Mouse (Mus musculus): Measurements from ENCODE around the gene Zfp619. TPM values are rescaled to one million over a fixed set of nuclear protein-coding genes. Genes with fewer than 3 reads are reported as not detected.

The Zfp619 gene
- polyA plus RNA-seq, 1 experiment from 2014 or later = 2.0 TPM

GRCm38 (mm10) chr7:39518362-39518761, 796 bp downstream of the Zfp619 start:
- Histone ChIP-seq H3K27ac (replicated peaks in 1 of 2; ENCODE audit: control insufficient read depth in 1 of 2, insufficient read depth in 1 of 2, low read depth in 2 of 2, low read length in 2 of 2) (peak overlapping the region in 1 of 2 experiments; percentile 37; a peak in 1 of 4 replicates), H3K36me3 (ENCODE audit: control insufficient read depth, insufficient read depth, low read length) (no peaks in the 10 kb centered on the region), H3K9ac (ENCODE audit: low read length) (no peak overlapping the region), H3K9me3 (ENCODE audit: control insufficient read depth, low read length) (no peaks in the 10 kb centered on the region), H3K4me1 (ENCODE audit: control insufficient read depth in 2 of 2, insufficient read depth in 2 of 2, low read length in 2 of 2) (0 out of 4 replicates have a peak, but pooled peaks cover 0 to 2% of the 10 kb centered on the region in 2 experiments), H3K4me2 (ENCODE audit: low read length) (peak overlapping the region; percentile 66), H3K4me3 (ENCODE audit: control insufficient read depth in 1 of 2, insufficient read depth in 1 of 2, low read depth in 1 of 2, low read length in 2 of 2) (peak overlapping the region; percentile 32 to 61), H3K27me3 (ENCODE audit: control insufficient read depth, insufficient read depth, low read length) (no peaks in the 10 kb centered on the region)
- 56% methylated on average over 12 of the region's 12 CpGs for WGBS
- ATAC-seq (ENCODE audit: insufficient number of reproducible peaks, insufficient read depth, low FRiP score, low read depth) = peak; percentile 29; the same call in 1 of the 2 replicates

- WGBS = 90% methylated on average over 1 of the region's 1 CpGs
- no peaks in the 10 kb centered on the region for H3K4me1 ChIP-seq (ENCODE audit: control insufficient read depth in 2 of 2, insufficient read depth in 2 of 2, low read length in 2 of 2)
- H3K27me3 ChIP-seq (ENCODE audit: control insufficient read depth, insufficient read depth, low read length) = no peaks in the 10 kb centered on the region
- no peaks in the 10 kb centered on the region for H3K9me3 ChIP-seq (ENCODE audit: control insufficient read depth, low read length)
- no peak overlapping the region for H3K27ac ChIP-seq (replicated peaks in 1 of 2; ENCODE audit: control insufficient read depth in 1 of 2, insufficient read depth in 1 of 2, low read depth in 2 of 2, low read length in 2 of 2)
- H3K9ac ChIP-seq (ENCODE audit: low read length) = no peak overlapping the region
- H3K4me3 ChIP-seq (ENCODE audit: control insufficient read depth in 1 of 2, insufficient read depth in 1 of 2, low read depth in 1 of 2, low read length in 2 of 2) = no peak overlapping the region
- no peak for ATAC-seq (ENCODE audit: insufficient number of reproducible peaks, insufficient read depth, low FRiP score, low read depth)
- H3K36me3 ChIP-seq (ENCODE audit: control insufficient read depth, insufficient read depth, low read length) = no peaks in the 10 kb centered on the region
- no peak overlapping the region for H3K4me2 ChIP-seq (ENCODE audit: low read length)
Observed at GRCm38 (mm10) chr7:39523703-39524424, 6.3 kb downstream of the Zfp619 start.

GRCm38 (mm10) chr7:39543151-39543550, 25.6 kb downstream of the Zfp619 start:
- no peak for ATAC-seq (ENCODE audit: insufficient number of reproducible peaks, insufficient read depth, low FRiP score, low read depth)
- Histone ChIP-seq H3K9ac (ENCODE audit: low read length) (no peak overlapping the region), H3K27ac (replicated peaks in 1 of 2; ENCODE audit: control insufficient read depth in 1 of 2, insufficient read depth in 1 of 2, low read depth in 2 of 2, low read length in 2 of 2) (peak overlapping the region in 1 of 2 experiments; percentile 41; a peak in 3 of 4 replicates), H3K9me3 (ENCODE audit: control insufficient read depth, low read length) (no peaks in the 10 kb centered on the region), H3K4me2 (ENCODE audit: low read length) (no peak overlapping the region), H3K4me3 (ENCODE audit: control insufficient read depth in 1 of 2, insufficient read depth in 1 of 2, low read depth in 1 of 2, low read length in 2 of 2) (no peak overlapping the region), H3K36me3 (ENCODE audit: control insufficient read depth, insufficient read depth, low read length) (no peaks in the 10 kb centered on the region), H3K4me1 (ENCODE audit: control insufficient read depth in 2 of 2, insufficient read depth in 2 of 2, low read length in 2 of 2) (peaks cover 0 to 12% of the 10 kb centered on the region in 2 experiments; a peak in 2 of 4 replicates), H3K27me3 (ENCODE audit: control insufficient read depth, insufficient read depth, low read length) (no peaks in the 10 kb centered on the region)
- WGBS = 29% methylated on average over 1 of the region's 1 CpGs

- peak overlapping the region; percentile 89 for H3K9ac ChIP-seq (ENCODE audit: low read length)
- WGBS = under 1% methylated on average over 43 of the region's 43 CpGs
- peaks cover 0 to 12% of the 10 kb centered on the region in 2 experiments; a peak in 2 of 4 replicates for H3K4me1 ChIP-seq (ENCODE audit: control insufficient read depth in 2 of 2, insufficient read depth in 2 of 2, low read length in 2 of 2)
- peak overlapping the region; percentile 75 for H3K4me2 ChIP-seq (ENCODE audit: low read length)
- peak overlapping the region; percentile 96 to 98 for H3K27ac ChIP-seq (replicated peaks in 1 of 2; ENCODE audit: control insufficient read depth in 1 of 2, insufficient read depth in 1 of 2, low read depth in 2 of 2, low read length in 2 of 2)
- no peaks in the 10 kb centered on the region for H3K9me3 ChIP-seq (ENCODE audit: control insufficient read depth, low read length)
- H3K4me3 ChIP-seq (ENCODE audit: control insufficient read depth in 1 of 2, insufficient read depth in 1 of 2, low read depth in 1 of 2, low read length in 2 of 2) = peak overlapping the region; percentile 70 to 83
- ATAC-seq (ENCODE audit: insufficient number of reproducible peaks, insufficient read depth, low FRiP score, low read depth) = peak; percentile 95
- H3K27me3 ChIP-seq (ENCODE audit: control insufficient read depth, insufficient read depth, low read length) = no peaks in the 10 kb centered on the region
- H3K36me3 ChIP-seq (ENCODE audit: control insufficient read depth, insufficient read depth, low read length) = no peaks in the 10 kb centered on the region
Observed at GRCm38 (mm10) chr7:39544242-39545111, 26.9 kb downstream of the Zfp619 start.

GRCm38 (mm10) chr7:39545134-39545533, 27.6 kb downstream of the Zfp619 start:
- H3K4me3 ChIP-seq (ENCODE audit: control insufficient read depth in 1 of 2, insufficient read depth in 1 of 2, low read depth in 1 of 2, low read length in 2 of 2) = peak overlapping the region; percentile 70 to 83
- peak overlapping the region; percentile 75 for H3K4me2 ChIP-seq (ENCODE audit: low read length)
- no peak for ATAC-seq (ENCODE audit: insufficient number of reproducible peaks, insufficient read depth, low FRiP score, low read depth)
- H3K27me3 ChIP-seq (ENCODE audit: control insufficient read depth, insufficient read depth, low read length) = no peaks in the 10 kb centered on the region
- 44% methylated on average over 10 of the region's 10 CpGs for WGBS
- H3K9ac ChIP-seq (ENCODE audit: low read length) = peak overlapping the region; percentile 89
- H3K9me3 ChIP-seq (ENCODE audit: control insufficient read depth, low read length) = no peaks in the 10 kb centered on the region
- peak overlapping the region; percentile 96 to 98 for H3K27ac ChIP-seq (replicated peaks in 1 of 2; ENCODE audit: control insufficient read depth in 1 of 2, insufficient read depth in 1 of 2, low read depth in 2 of 2, low read length in 2 of 2)
- H3K36me3 ChIP-seq (ENCODE audit: control insufficient read depth, insufficient read depth, low read length) = no peaks in the 10 kb centered on the region
- peaks cover 0 to 12% of the 10 kb centered on the region in 2 experiments; a peak in 2 of 4 replicates for H3K4me1 ChIP-seq (ENCODE audit: control insufficient read depth in 2 of 2, insufficient read depth in 2 of 2, low read length in 2 of 2)

GRCm38 (mm10) chr7:39549336-39549735, 31.8 kb downstream of the Zfp619 start:
- Histone ChIP-seq H3K9me3 (ENCODE audit: control insufficient read depth, low read length) (no peaks in the 10 kb centered on the region), H3K4me2 (ENCODE audit: low read length) (no peak overlapping the region), H3K4me3 (ENCODE audit: control insufficient read depth in 1 of 2, insufficient read depth in 1 of 2, low read depth in 1 of 2, low read length in 2 of 2) (no peak overlapping the region), H3K4me1 (ENCODE audit: control insufficient read depth in 2 of 2, insufficient read depth in 2 of 2, low read length in 2 of 2) (peaks cover 3 to 10% of the 10 kb centered on the region in 2 experiments), H3K27me3 (ENCODE audit: control insufficient read depth, insufficient read depth, low read length) (no peaks in the 10 kb centered on the region), H3K36me3 (ENCODE audit: control insufficient read depth, insufficient read depth, low read length) (no peaks in the 10 kb centered on the region), H3K27ac (replicated peaks in 1 of 2; ENCODE audit: control insufficient read depth in 1 of 2, insufficient read depth in 1 of 2, low read depth in 2 of 2, low read length in 2 of 2) (no peak overlapping the region), H3K9ac (ENCODE audit: low read length) (no peak overlapping the region)
- 75% methylated on average over 2 of the region's 2 CpGs for WGBS
- no peak for ATAC-seq (ENCODE audit: insufficient number of reproducible peaks, insufficient read depth, low FRiP score, low read depth)

- H3K27ac ChIP-seq (replicated peaks in 1 of 2; ENCODE audit: control insufficient read depth in 1 of 2, insufficient read depth in 1 of 2, low read depth in 2 of 2, low read length in 2 of 2) = peak overlapping the region; percentile 93
- H3K4me3 ChIP-seq (ENCODE audit: control insufficient read depth in 1 of 2, insufficient read depth in 1 of 2, low read depth in 1 of 2, low read length in 2 of 2) = peak overlapping the region; percentile 79 to 80
- H3K9me3 ChIP-seq (ENCODE audit: control insufficient read depth, low read length) = no peaks in the 10 kb centered on the region
- peak overlapping the region; percentile 75 for H3K4me2 ChIP-seq (ENCODE audit: low read length)
- ATAC-seq (ENCODE audit: insufficient number of reproducible peaks, insufficient read depth, low FRiP score, low read depth) = peak; percentile 100
- peak overlapping the region; percentile 84 for H3K9ac ChIP-seq (ENCODE audit: low read length)
- WGBS = 3% methylated on average over 51 of the region's 52 CpGs
- H3K4me1 ChIP-seq (ENCODE audit: control insufficient read depth in 2 of 2, insufficient read depth in 2 of 2, low read length in 2 of 2) = peaks cover 3 to 6% of the 10 kb centered on the region in 2 experiments
- peaks cover 24% of the 10 kb centered on the region for H3K36me3 ChIP-seq (ENCODE audit: control insufficient read depth, insufficient read depth, low read length)
- no peaks in the 10 kb centered on the region for H3K27me3 ChIP-seq (ENCODE audit: control insufficient read depth, insufficient read depth, low read length)
Observed at GRCm38 (mm10) chr7:39551976-39552891, 34.7 kb downstream of the Zfp619 start.
